Mouse (Mus musculus): ENCODE measurements around the gene Dnal1. TPM values are rescaled to one million over a fixed set of nuclear protein-coding genes. Genes with fewer than 3 reads are reported as not detected.
A peak's percentile ranks its signal among the peaks of the same experiment; 100 is the strongest.

Gene Dnal1
- polyA plus RNA-seq, 1 experiment: 3.9 TPM

DNA sequence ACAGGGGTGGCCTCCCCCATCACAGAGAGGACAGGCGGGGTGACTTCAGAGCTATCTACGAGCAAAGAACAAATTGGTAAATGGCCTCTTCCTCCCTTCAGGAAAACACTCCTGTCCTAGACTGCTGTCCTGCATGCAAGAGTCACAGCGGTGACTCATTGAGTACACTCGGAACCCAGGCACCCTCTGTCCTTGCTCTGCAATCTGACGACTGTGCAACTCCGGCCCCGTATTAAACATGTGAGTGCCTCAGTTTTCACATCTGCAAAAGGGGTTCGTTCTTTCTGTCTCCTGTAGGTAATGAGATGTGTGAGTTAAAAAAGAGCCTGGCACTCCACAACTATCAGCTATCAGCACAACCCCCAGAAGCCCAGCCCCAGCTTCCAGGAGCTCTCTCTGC lies 46.3 kb downstream of the Dnal1 start:
- H3K4me1 ChIP-seq (ENCODE audit: control insufficient read depth, insufficient read depth, low read length): no peaks in the 10 kb centered on the region

GRCm38 (mm10) chr12:84161116-84161515 lies 47.0 kb downstream of the Dnal1 start:
- Histone ChIP-seq H3K27ac (ENCODE audit: insufficient read depth, low read depth, low read length) (no peak overlapping the region), H3K4me3 (ENCODE audit: insufficient read depth, low read length) (no peak overlapping the region), H3K4me1 (ENCODE audit: control insufficient read depth, insufficient read depth, low read length) (no peaks in the 10 kb centered on the region; the same call in 1 of the 2 replicates)
- no peak for TF ChIP-seq POLR2A (IDR thresholded peaks at IDR 0.05; ENCODE audit: borderline replicate concordance, low read depth, low read length)
- TF ChIP-seq CTCF (IDR thresholded peaks at IDR 0.05; ENCODE audit: low read depth, low read length): no peak

More for the DNA sequence above, 46.3 kb downstream of the Dnal1 start:
- TF ChIP-seq POLR2A (IDR thresholded peaks at IDR 0.05; ENCODE audit: borderline replicate concordance, low read depth, low read length) (no peak), CTCF (IDR thresholded peaks at IDR 0.05; ENCODE audit: low read depth, low read length) (no peak)
- no peak overlapping the region for H3K4me3 ChIP-seq (ENCODE audit: insufficient read depth, low read length)
- H3K27ac ChIP-seq (ENCODE audit: insufficient read depth, low read depth, low read length): no peak overlapping the region

DNA sequence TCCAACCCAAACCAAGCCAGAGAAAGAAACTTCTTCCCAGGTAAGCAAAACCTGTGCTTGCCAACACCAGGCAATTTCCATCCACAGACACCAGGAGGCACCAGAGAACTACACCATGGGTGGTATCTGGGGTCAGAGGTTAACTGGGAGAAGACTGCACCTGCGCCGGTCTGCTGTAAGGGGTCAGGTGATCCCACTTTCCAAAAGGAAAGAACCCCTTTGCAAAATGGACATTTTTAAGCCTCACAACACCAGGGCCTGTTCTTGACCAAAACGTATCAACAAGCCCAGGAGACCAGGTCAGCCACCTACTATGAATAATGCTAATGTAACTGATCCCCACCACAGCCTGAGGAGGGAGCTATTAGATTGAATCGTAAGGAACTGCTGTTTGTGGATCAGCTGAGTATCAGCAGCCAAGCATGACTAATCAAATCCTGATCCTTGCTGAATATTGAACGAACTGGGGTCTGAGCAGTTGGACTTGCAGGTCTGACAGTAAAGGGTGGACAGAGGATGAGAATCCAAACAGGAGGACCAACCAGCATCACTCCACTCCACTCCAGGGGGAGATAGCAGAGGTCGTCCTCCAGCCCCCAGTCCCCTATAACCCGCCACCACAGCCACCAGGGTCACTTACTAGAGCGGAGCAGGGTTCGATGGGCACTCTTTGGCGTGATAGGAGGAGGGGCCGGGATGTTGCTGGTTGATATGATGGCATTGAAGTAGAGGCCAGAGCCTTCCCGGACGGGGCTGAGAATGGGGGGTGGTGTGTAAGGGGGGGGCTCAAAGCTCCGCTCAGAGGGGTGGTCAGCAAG lies 47.7 kb downstream of the Dnal1 start:
- no peak overlapping the region for H3K27ac ChIP-seq (ENCODE audit: insufficient read depth, low read depth, low read length)
- no peaks in the 10 kb centered on the region; the same call in 1 of the 2 replicates for H3K4me1 ChIP-seq (ENCODE audit: control insufficient read depth, insufficient read depth, low read length)
- H3K4me3 ChIP-seq (ENCODE audit: insufficient read depth, low read length): no peak overlapping the region
- TF ChIP-seq POLR2A (IDR thresholded peaks at IDR 0.05; ENCODE audit: borderline replicate concordance, low read depth, low read length): no peak
- TF ChIP-seq CTCF (IDR thresholded peaks at IDR 0.05; ENCODE audit: low read depth, low read length): peak; percentile 79; the same call in 1 of the 2 replicates

DNA sequence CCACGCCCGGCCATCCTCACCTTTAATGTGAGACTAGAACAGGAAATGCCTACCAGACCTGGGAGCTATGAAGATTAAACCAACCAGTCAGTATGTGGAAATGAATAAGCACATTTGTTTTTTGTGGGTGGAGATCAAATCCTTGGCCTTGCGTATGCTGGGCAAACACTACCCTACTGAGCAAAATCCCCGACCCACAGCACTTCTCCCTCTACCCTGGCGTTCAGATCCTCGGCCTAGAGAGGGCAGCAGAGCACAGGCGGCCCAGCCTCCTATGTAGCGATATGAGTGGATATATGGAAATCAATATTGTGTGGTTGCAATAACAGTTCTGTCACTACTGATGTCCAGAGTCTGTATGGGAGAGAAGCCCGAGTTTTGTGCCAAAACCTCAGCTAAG lies 49.0 kb downstream of the Dnal1 start:
- no peak overlapping the region for H3K27ac ChIP-seq (ENCODE audit: insufficient read depth, low read depth, low read length)
- no peak overlapping the region for H3K4me3 ChIP-seq (ENCODE audit: insufficient read depth, low read length)
- TF ChIP-seq POLR2A (IDR thresholded peaks at IDR 0.05; ENCODE audit: borderline replicate concordance, low read depth, low read length) (no peak), CTCF (IDR thresholded peaks at IDR 0.05; ENCODE audit: low read depth, low read length) (peak; percentile 25; the same call in 1 of the 2 replicates)
- no peaks in the 10 kb centered on the region; the same call in 1 of the 2 replicates for H3K4me1 ChIP-seq (ENCODE audit: control insufficient read depth, insufficient read depth, low read length)

- no peak overlapping the region for H3K27ac ChIP-seq (ENCODE audit: insufficient read depth, low read depth, low read length)
- H3K4me1 ChIP-seq (ENCODE audit: control insufficient read depth, insufficient read depth, low read length): no peaks in the 10 kb centered on the region; the same call in 1 of the 2 replicates
- H3K4me3 ChIP-seq (ENCODE audit: insufficient read depth, low read length): no peak overlapping the region
- no peak for TF ChIP-seq CTCF (IDR thresholded peaks at IDR 0.05; ENCODE audit: low read depth, low read length)
- no peak for TF ChIP-seq POLR2A (IDR thresholded peaks at IDR 0.05; ENCODE audit: borderline replicate concordance, low read depth, low read length)
Observed at GRCm38 (mm10) chr12:84163586-84164110, 49.5 kb downstream of the Dnal1 start.

- no peaks in the 10 kb centered on the region; the same call in 1 of the 2 replicates for H3K4me1 ChIP-seq (ENCODE audit: control insufficient read depth, insufficient read depth, low read length)
- H3K27ac ChIP-seq (ENCODE audit: insufficient read depth, low read depth, low read length): no peak overlapping the region
Observed at GRCm38 (mm10) chr12:84165631-84166373, 51.6 kb downstream of the Dnal1 start.

GRCm38 (mm10) chr12:84170610-84171009 lies 56.4 kb downstream of the Dnal1 start:
- Histone ChIP-seq H3K4me1 (ENCODE audit: control insufficient read depth, insufficient read depth, low read length) (peaks cover 33% of the 10 kb centered on the region), H3K4me3 (ENCODE audit: insufficient read depth, low read length) (no peak overlapping the region), H3K27ac (ENCODE audit: insufficient read depth, low read depth, low read length) (no peak overlapping the region)
- no peak for TF ChIP-seq CTCF (IDR thresholded peaks at IDR 0.05; ENCODE audit: low read depth, low read length)
- TF ChIP-seq POLR2A (IDR thresholded peaks at IDR 0.05; ENCODE audit: borderline replicate concordance, low read depth, low read length): no peak

More at GRCm38 (mm10) chr12:84165631-84166373, 51.6 kb downstream of the Dnal1 start:
- TF ChIP-seq CTCF (IDR thresholded peaks at IDR 0.05; ENCODE audit: low read depth, low read length) (no peak), POLR2A (IDR thresholded peaks at IDR 0.05; ENCODE audit: borderline replicate concordance, low read depth, low read length) (no peak)
- H3K4me3 ChIP-seq (ENCODE audit: insufficient read depth, low read length): no peak overlapping the region

DNA sequence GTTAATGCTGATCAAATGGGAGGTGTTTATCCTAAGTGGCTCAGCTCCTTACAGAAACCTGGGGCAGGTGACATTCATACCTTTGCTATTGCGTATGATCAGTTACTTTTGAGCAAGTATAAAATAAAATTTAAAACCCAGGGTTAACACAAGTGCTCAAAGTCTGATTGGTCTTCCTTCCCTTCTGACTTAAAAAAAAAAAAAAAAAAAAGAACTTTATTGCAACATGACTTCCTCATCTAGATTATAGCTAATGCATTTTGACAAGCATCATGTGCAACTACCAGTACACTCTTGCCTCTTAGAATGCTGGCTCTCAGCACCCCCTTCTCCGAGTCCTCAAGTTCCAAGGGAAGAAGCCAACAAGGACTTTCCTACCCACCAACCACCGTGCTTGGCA lies 58.0 kb downstream of the Dnal1 start:
- Histone ChIP-seq H3K27ac (ENCODE audit: insufficient read depth, low read depth, low read length) (peak overlapping the region; percentile 43), H3K4me3 (ENCODE audit: insufficient read depth, low read length) (no peak overlapping the region), H3K4me1 (ENCODE audit: control insufficient read depth, insufficient read depth, low read length) (peaks cover 41% of the 10 kb centered on the region)
- TF ChIP-seq POLR2A (IDR thresholded peaks at IDR 0.05; ENCODE audit: borderline replicate concordance, low read depth, low read length): no peak
- no peak for TF ChIP-seq CTCF (IDR thresholded peaks at IDR 0.05; ENCODE audit: low read depth, low read length)

DNA sequence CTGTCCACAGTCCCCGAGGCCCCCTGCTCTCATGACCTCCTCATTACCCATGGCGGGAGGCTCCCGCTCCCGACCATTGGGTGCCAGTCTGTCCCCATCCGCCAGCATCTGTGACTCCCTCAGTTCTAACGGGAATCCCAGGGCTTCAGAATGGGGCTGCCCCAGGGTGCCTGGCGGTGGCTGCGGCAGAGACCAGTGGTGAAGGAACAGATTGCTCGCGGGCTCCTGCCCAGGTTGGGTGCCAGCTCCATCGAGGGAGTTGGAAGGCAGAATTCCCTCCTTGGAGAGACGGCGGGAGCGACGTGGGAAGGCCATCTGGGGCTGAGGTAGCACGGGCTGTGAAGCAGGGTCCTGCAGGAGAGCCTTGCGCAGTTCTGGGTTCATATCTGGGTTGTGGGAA lies 58.7 kb downstream of the Dnal1 start:
- H3K4me1 ChIP-seq (ENCODE audit: control insufficient read depth, insufficient read depth, low read length): peaks cover 47% of the 10 kb centered on the region
- peak overlapping the region; percentile 99 for H3K27ac ChIP-seq (ENCODE audit: insufficient read depth, low read depth, low read length)
- TF ChIP-seq POLR2A (IDR thresholded peaks at IDR 0.05; ENCODE audit: borderline replicate concordance, low read depth, low read length) (no peak), CTCF (IDR thresholded peaks at IDR 0.05; ENCODE audit: low read depth, low read length) (no peak)
- no peak overlapping the region for H3K4me3 ChIP-seq (ENCODE audit: insufficient read depth, low read length)
